Mouse (Mus musculus) limb, embryonic 14.5 days (tissue): ENCODE results near the gene Plcb4. TPM values are rescaled to one million over a fixed set of nuclear protein-coding genes. Genes with fewer than 3 reads are reported as not detected.

Experiments
- ATAC-seq: fragments of 200-750 bp; cut with Nextera tagmentation; 2 replicates; pipeline ENCODE4 v1.8.0; 2017; ENCODE audit warnings: low read depth, moderate number of reproducible peaks, moderate TSS enrichment; ENCODE audit not compliant: low FRiP score
- DNase-seq: peaks from one replicate; pipeline ENCODE4 v3.0.0-alpha.2; 2015; ENCODE audit warnings: low spot score
- H3K27ac ChIP-seq: fragments of 300-500 bp; sonication (generic); replicated peaks from 2 replicates; pipeline ENCODE4 v1.5.1; 2014; ENCODE audit warnings: low read depth, mild to moderate bottlenecking, low read length, moderate library complexity, mixed read lengths
- H3K27me3 ChIP-seq: fragments of 300-500 bp; sonication (generic); 2 replicates; pipeline ENCODE4 v1.6.1; 2014; ENCODE audit warnings: low read length, mixed read lengths; ENCODE audit not compliant: control insufficient read depth, insufficient read depth
- H3K36me3 ChIP-seq: fragments of 300-500 bp; sonication (generic); 2 replicates; pipeline ENCODE4 v1.6.1; 2014; ENCODE audit warnings: mild to moderate bottlenecking, low read length, moderate library complexity, mixed read lengths; ENCODE audit not compliant: control insufficient read depth, insufficient read depth
- H3K4me1 ChIP-seq: fragments of 300-500 bp; sonication (generic); 2 replicates; pipeline ENCODE4 v1.6.1; 2014; ENCODE audit warnings: antibody characterized with exemption, low read length, mixed read lengths; ENCODE audit not compliant: control insufficient read depth, insufficient read depth
- H3K4me2 ChIP-seq: fragments of 300-500 bp; sonication (generic); replicated peaks from 2 replicates; pipeline ENCODE4 v1.6.1; 2014; ENCODE audit warnings: low read depth, mild to moderate bottlenecking, low read length, moderate library complexity; ENCODE audit not compliant: severe bottlenecking
- H3K4me3 ChIP-seq: fragments of 300-500 bp; sonication (generic); replicated peaks from 2 replicates; pipeline ENCODE4 v1.5.1; 2014; ENCODE audit warnings: low read length
- H3K9ac ChIP-seq: fragments of 300-500 bp; sonication (generic); 2 replicates; pipeline ENCODE4 v1.6.1; 2014; ENCODE audit warnings: mild to moderate bottlenecking, low read depth, low read length, moderate library complexity; ENCODE audit not compliant: severe bottlenecking
- H3K9me3 ChIP-seq: fragments of 300-500 bp; sonication (generic); 2 replicates; pipeline ENCODE4 v1.6.1; 2016; ENCODE audit warnings: low read length; ENCODE audit not compliant: control insufficient read depth
- POLR2A ChIP-seq: fragments of 200-500 bp; IDR thresholded peaks from 2 replicates; pipeline ENCODE4 v1.8.0; 2012; ENCODE audit warnings: inconsistent platforms, mild to moderate bottlenecking, moderate library complexity, borderline replicate concordance; ENCODE audit not compliant: insufficient read depth, insufficient read length; ENCODE audit errors: extremely low read depth
- WGBS: fragments of 180-500 bp; shearing (Covaris S2); extraction: QIAGEN DNeasy Blood & Tissue Kit; methylation state at CpG from one replicate; pipeline ENCODE4 v1.1.7; 2014; 5-methylcytosine and 5-hydroxymethylcytosine counted together
- polyA plus RNA-seq, 2 experiments: library from polyadenylated mRNA; depleted of rRNA in 1 of 2; stranded (reverse) in 1 of 2; unstranded in 1 of 2; fragments of >200 nt; fragmentation: Nextera tagmentation in 1 of 2; extraction: Ambion mirVana in 1 of 2; gene quantifications; 2 replicates each; pipeline versions ENCODE4 v1.2.1 to v1.2.3; 2012 to 2014

Plcb4 gene
- polyA plus RNA-seq, 2 experiments = 13.1 to 23.1 TPM

- Histone ChIP-seq H3K27me3 (no peaks in the 10 kb centered on the region), H3K27ac (no peak overlapping the region), H3K36me3 (no peaks in the 10 kb centered on the region; the same call in 1 of the 2 replicates), H3K4me1 (peaks cover 8% of the 10 kb centered on the region; the same call in 1 of the 2 replicates), H3K4me3 (no peak overlapping the region), H3K9ac (no peak overlapping the region), H3K4me2 (no peak overlapping the region), H3K9me3 (no peaks in the 10 kb centered on the region)
- ATAC-seq (no peak), DNase-seq (no peak)
- no peak for TF ChIP-seq POLR2A
- 92% methylated on average over 8 of the region's 8 CpGs for WGBS
Observed at GRCm38 (mm10) chr2:135812701-135813246, 154.0 kb downstream of the Plcb4 start.

DNA sequence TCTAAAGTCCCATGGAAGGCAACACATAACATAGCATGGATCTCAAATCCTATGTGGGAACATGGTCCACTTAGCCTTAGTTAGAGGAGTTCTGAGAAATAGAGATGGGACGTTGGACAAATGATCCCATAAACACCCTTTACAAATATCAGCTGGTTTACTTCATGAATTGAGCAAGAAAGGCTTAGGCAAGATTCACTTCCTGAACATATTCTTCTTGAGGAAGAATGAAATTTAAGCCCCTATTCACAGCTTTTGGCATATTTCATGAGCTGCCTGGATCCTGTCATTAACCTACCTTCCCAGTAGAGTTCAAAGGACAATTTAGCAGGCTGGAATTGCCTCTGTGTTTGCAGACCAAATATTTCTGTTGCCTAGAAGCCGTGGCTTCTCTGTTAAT is 161.9 kb downstream of the Plcb4 start:
- no peaks in the 10 kb centered on the region for H3K27me3 ChIP-seq
- no peak overlapping the region for H3K4me2 ChIP-seq
- DNase-seq = no peak
- H3K36me3 ChIP-seq = no peaks in the 10 kb centered on the region
- no peak overlapping the region for H3K9ac ChIP-seq
- H3K4me3 ChIP-seq = no peak overlapping the region
- no peak for TF ChIP-seq POLR2A
- H3K27ac ChIP-seq = no peak overlapping the region
- no peaks in the 10 kb centered on the region for H3K4me1 ChIP-seq
- no peaks in the 10 kb centered on the region for H3K9me3 ChIP-seq
- 27% methylated on average over 2 of the region's 2 CpGs for WGBS
- ATAC-seq = no peak

GRCm38 (mm10) chr2:135823690-135824089 is 164.9 kb downstream of the Plcb4 start:
- no peak overlapping the region for H3K4me2 ChIP-seq
- 93% methylated on average over 1 of the region's 1 CpGs for whole genome bisulfite sequencing
- H3K4me1 ChIP-seq = no peaks in the 10 kb centered on the region
- H3K9me3 ChIP-seq = no peaks in the 10 kb centered on the region
- H3K27me3 ChIP-seq = no peaks in the 10 kb centered on the region
- no peak overlapping the region for H3K9ac ChIP-seq
- no peak for DNase-seq
- no peak overlapping the region for H3K27ac ChIP-seq
- no peaks in the 10 kb centered on the region for H3K36me3 ChIP-seq
- no peak for ATAC-seq
- TF ChIP-seq POLR2A = no peak
- no peak overlapping the region for H3K4me3 ChIP-seq

- H3K27ac ChIP-seq = no peak overlapping the region
- DNase-seq (no peak), ATAC-seq (no peak)
- no peaks in the 10 kb centered on the region for H3K27me3 ChIP-seq
- WGBS = 96% methylated on average over 1 of the region's 1 CpGs
- H3K4me2 ChIP-seq = no peak overlapping the region
- no peaks in the 10 kb centered on the region for H3K36me3 ChIP-seq
- no peak overlapping the region for H3K4me3 ChIP-seq
- peaks cover 4% of the 10 kb centered on the region; the same call in 1 of the 2 replicates for H3K4me1 ChIP-seq
- no peak overlapping the region for H3K9ac ChIP-seq
- TF ChIP-seq POLR2A = no peak
- no peaks in the 10 kb centered on the region for H3K9me3 ChIP-seq
Observed at GRCm38 (mm10) chr2:135824757-135825156, 165.9 kb downstream of the Plcb4 start.

GRCm38 (mm10) chr2:135825645-135826044 is 166.8 kb downstream of the Plcb4 start:
- Histone ChIP-seq H3K4me3 (no peak overlapping the region), H3K4me1 (peaks cover 6% of the 10 kb centered on the region; the same call in 1 of the 2 replicates), H3K4me2 (no peak overlapping the region), H3K9ac (no peak overlapping the region), H3K27me3 (no peaks in the 10 kb centered on the region), H3K27ac (no peak overlapping the region), H3K9me3 (no peaks in the 10 kb centered on the region), H3K36me3 (no peaks in the 10 kb centered on the region)
- ATAC-seq = no peak
- TF ChIP-seq POLR2A = no peak
- DNase-seq = no peak
- 97% methylated on average over 2 of the region's 2 CpGs for WGBS
